Mouse (Mus musculus): Measurements from ENCODE around the gene Akap9. TPM values are rescaled to one million over a fixed set of nuclear protein-coding genes. Genes with fewer than 3 reads are reported as not detected.

The Akap9 gene
- total and polyA plus RNA-seq, 3 experiments, result 15.9 to 29.3 (median 17.3) TPM

DNA sequence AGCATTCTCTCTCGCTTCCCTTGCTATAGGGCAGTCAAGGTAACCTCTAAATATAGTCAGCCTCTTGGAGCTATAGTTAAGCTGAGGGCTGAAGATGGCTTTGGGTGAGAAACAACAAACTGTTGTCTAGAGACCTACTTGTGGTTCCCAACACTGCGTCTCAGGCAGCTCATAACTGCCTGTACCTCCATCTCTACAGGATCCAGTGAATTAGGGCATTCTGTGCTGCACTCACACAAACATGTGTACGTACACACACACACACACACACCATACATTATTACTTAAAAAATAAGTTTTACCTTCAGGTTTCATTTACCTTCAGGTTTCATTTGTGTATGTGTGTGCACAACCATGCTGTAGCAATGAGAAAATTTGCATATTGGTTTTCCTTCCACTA lies 151.2 kb downstream of the Akap9 start:
- Histone ChIP-seq H3K79me2 (ENCODE audit: control insufficient read depth, insufficient read depth, low read length, poor library complexity) (no peaks in the 10 kb centered on the region), H3K9me3 (replicated peaks; ENCODE audit: insufficient read depth, low read length) (no peaks in the 10 kb centered on the region), H3K36me3 (ENCODE audit: control insufficient read depth in 1 of 2, insufficient read depth in 2 of 2, low read length in 2 of 2) (peaks cover 0 to 4% of the 10 kb centered on the region in 2 experiments; a peak in 2 of 4 replicates), H3K4me3 (ENCODE audit: control insufficient read depth in 1 of 2, insufficient read depth in 1 of 2, low read depth in 2 of 2, low read length in 2 of 2) (no peak overlapping the region), H3K27me3 (ENCODE audit: control insufficient read depth in 1 of 2, insufficient read depth in 2 of 2, low read length in 2 of 2) (no peaks in the 10 kb centered on the region), H3K9ac (ENCODE audit: control insufficient read depth, low read depth, low read length, poor library complexity, severe bottlenecking) (no peak overlapping the region), H3K27ac (ENCODE audit: control insufficient read depth, low read depth, low read length) (no peak overlapping the region), H3K4me1 (ENCODE audit: control insufficient read depth in 1 of 2, insufficient read depth in 2 of 2, low read length in 2 of 2) (no peaks in the 10 kb centered on the region)
- no peak for DNase-seq (ENCODE audit: low read depth, low spot score)
- TF ChIP-seq ZC3H11A (IDR thresholded peaks at IDR 0.05; ENCODE audit: low read depth, low read length) (no peak), TAL1 (IDR thresholded peaks at IDR 0.05; ENCODE audit: low read length) (no peak), ETS1 (IDR thresholded peaks at IDR 0.05; ENCODE audit: low read depth, low read length) (no peak), POLR2AphosphoS2 (IDR thresholded peaks at IDR 0.05; ENCODE audit: low read length) (no peak), NRF1 (IDR thresholded peaks at IDR 0.05; ENCODE audit: insufficient read depth, low read depth, low read length, poor library complexity, severe bottlenecking) (no peak), POLR2AphosphoS5 (IDR thresholded peaks at IDR 0.05; ENCODE audit: borderline replicate concordance, low read depth, low read length) (no peak), MAX (IDR thresholded peaks at IDR 0.05; ENCODE audit: low read length) (no peak), ELF1 (IDR thresholded peaks at IDR 0.05; ENCODE audit: low read depth, low read length) (no peak), JUND (IDR thresholded peaks at IDR 0.05; ENCODE audit: low read depth, low read length) (no peak), POLR2A (IDR thresholded peaks at IDR 0.05; ENCODE audit: control insufficient read depth in 1 of 2, insufficient read depth in 1 of 2, low read depth in 1 of 2, low read length in 2 of 2, poor library complexity in 1 of 2) (no peak), TCF12 (IDR thresholded peaks at IDR 0.05; ENCODE audit: low read depth, low read length) (no peak), KAT2A (conservative IDR thresholded peaks at IDR 0.05; ENCODE audit: low read depth, low read length) (no peak), GATA1 (IDR thresholded peaks at IDR 0.05; ENCODE audit: low read depth, low read length) (no peak), MXI1 (IDR thresholded peaks at IDR 0.05; ENCODE audit: low read depth, low read length) (no peak), RCOR1 (IDR thresholded peaks at IDR 0.05; ENCODE audit: low read depth, low read length) (no peak), MEF2A (IDR thresholded peaks at IDR 0.05; ENCODE audit: extremely low read depth, insufficient replicate concordance, low read depth, low read length, poor library complexity, severe bottlenecking) (no peak), BHLHE40 (IDR thresholded peaks at IDR 0.05; ENCODE audit: borderline replicate concordance, low read depth, low read length) (no peak), ZNF384 (IDR thresholded peaks at IDR 0.05; ENCODE audit: low read depth, low read length) (no peak), CHD2 (IDR thresholded peaks at IDR 0.05; ENCODE audit: low read length) (no peak)

DNA sequence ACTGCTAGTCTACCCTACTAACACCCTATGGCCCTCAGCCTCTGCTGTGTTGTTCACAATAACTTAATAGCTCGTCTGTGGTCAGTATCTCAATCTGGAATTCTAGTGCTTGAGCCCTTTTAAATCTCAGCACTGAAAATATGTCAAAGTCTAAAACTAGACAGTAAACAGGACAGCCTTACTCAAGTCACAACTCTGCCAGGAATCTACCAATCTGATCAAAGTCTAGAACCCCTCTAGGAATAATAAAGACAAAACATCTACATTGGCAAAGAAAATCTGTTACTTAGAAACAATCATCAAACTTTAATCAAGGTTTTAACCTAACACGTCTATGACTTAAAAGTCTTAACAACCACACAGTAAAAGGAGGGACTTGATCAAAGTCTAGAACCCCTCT lies 153.0 kb downstream of the Akap9 start:
- H3K27ac ChIP-seq (ENCODE audit: control insufficient read depth, low read depth, low read length), result no peak overlapping the region
- no peak overlapping the region for H3K9ac ChIP-seq (ENCODE audit: control insufficient read depth, low read depth, low read length, poor library complexity, severe bottlenecking)
- H3K27me3 ChIP-seq (ENCODE audit: control insufficient read depth in 1 of 2, insufficient read depth in 2 of 2, low read length in 2 of 2), result no peaks in the 10 kb centered on the region
- TF ChIP-seq MAFK (IDR thresholded peaks at IDR 0.05; ENCODE audit: borderline replicate concordance, low read depth, low read length), result no peak
- TF ChIP-seq MEF2A (IDR thresholded peaks at IDR 0.05; ENCODE audit: extremely low read depth, insufficient replicate concordance, low read depth, low read length, poor library complexity, severe bottlenecking), result no peak
- TF ChIP-seq RAD21 (IDR thresholded peaks at IDR 0.05; ENCODE audit: low read depth, low read length), result no peak
- TF ChIP-seq SMC3 (IDR thresholded peaks at IDR 0.05; ENCODE audit: low read depth, low read length), result no peak
- TF ChIP-seq UBTF (IDR thresholded peaks at IDR 0.05; ENCODE audit: borderline replicate concordance, insufficient read depth, low read depth, low read length), result no peak
- no peak for TF ChIP-seq ZKSCAN1 (IDR thresholded peaks at IDR 0.05; ENCODE audit: low read depth, low read length)
- no peak for TF ChIP-seq MAZ (IDR thresholded peaks at IDR 0.05; ENCODE audit: low read depth, low read length)
- no peaks in the 10 kb centered on the region for H3K4me1 ChIP-seq (ENCODE audit: control insufficient read depth in 1 of 2, insufficient read depth in 2 of 2, low read length in 2 of 2)
- DNase-seq (ENCODE audit: low read depth, low spot score), result no peak
- no peaks in the 10 kb centered on the region for H3K9me3 ChIP-seq (replicated peaks; ENCODE audit: insufficient read depth, low read length)
- H3K79me2 ChIP-seq (ENCODE audit: control insufficient read depth, insufficient read depth, low read length, poor library complexity), result no peaks in the 10 kb centered on the region
- no peak overlapping the region for H3K4me3 ChIP-seq (ENCODE audit: control insufficient read depth in 1 of 2, insufficient read depth in 1 of 2, low read depth in 2 of 2, low read length in 2 of 2)
- peaks cover 0 to 6% of the 10 kb centered on the region in 2 experiments; a peak in 2 of 4 replicates for H3K36me3 ChIP-seq (ENCODE audit: control insufficient read depth in 1 of 2, insufficient read depth in 2 of 2, low read length in 2 of 2)
